Mouse (Mus musculus) embryonic facial prominence, embryonic 15.5 days (tissue): ENCODE data around the gene Abcc5. TPM values are rescaled to one million over a fixed set of nuclear protein-coding genes. Genes with fewer than 3 reads are reported as not detected.

Source experiments
- ATAC-seq: fragments of 200-750 bp; cut with Nextera tagmentation; 2 replicates; pipeline ENCODE4 v1.8.0; 2017; ENCODE audit warnings: low read depth, moderate TSS enrichment; ENCODE audit not compliant: insufficient number of reproducible peaks, low FRiP score, low TSS enrichment
- H3K27ac ChIP-seq: fragments of 300-500 bp; sonication (generic); replicated peaks from 2 replicates; pipeline ENCODE4 v1.5.1; 2015; ENCODE audit warnings: mild to moderate bottlenecking, inconsistent platforms
- H3K27me3 ChIP-seq: fragments of 300-500 bp; sonication (generic); 2 replicates; pipeline ENCODE4 v1.6.1; 2015; ENCODE audit warnings: inconsistent platforms
- H3K36me3 ChIP-seq: fragments of 300-500 bp; sonication (generic); 2 replicates; pipeline ENCODE4 v1.6.1; 2015; ENCODE audit warnings: mild to moderate bottlenecking, inconsistent platforms
- H3K4me1 ChIP-seq: fragments of 300-500 bp; sonication (generic); 2 replicates; pipeline ENCODE4 v1.6.1; 2015; ENCODE audit warnings: inconsistent platforms
- H3K4me2 ChIP-seq: fragments of 300-500 bp; sonication (generic); replicated peaks from 2 replicates; pipeline ENCODE4 v1.6.1; 2015; ENCODE audit warnings: mild to moderate bottlenecking, inconsistent platforms
- H3K4me3 ChIP-seq: fragments of 300-500 bp; sonication (generic); replicated peaks from 2 replicates; pipeline ENCODE4 v1.5.1; 2015; ENCODE audit warnings: mild to moderate bottlenecking, inconsistent platforms
- H3K9ac ChIP-seq: fragments of 300-500 bp; sonication (generic); 2 replicates; pipeline ENCODE4 v1.6.1; 2015; ENCODE audit warnings: inconsistent platforms
- H3K9me3 ChIP-seq: fragments of 300-500 bp; sonication (generic); replicated peaks from 2 replicates; pipeline ENCODE4 v1.6.1; 2016; ENCODE audit warnings: inconsistent platforms
- WGBS: fragments of 180-500 bp; shearing (Covaris S2); methylation state at CpG from one replicate; pipeline ENCODE4 v1.1.7; 2015; 5-methylcytosine and 5-hydroxymethylcytosine counted together
- polyA plus RNA-seq: library from polyadenylated mRNA; unstranded; fragments of >200 nt; fragmentation: Nextera tagmentation; extraction: Ambion mirVana; gene quantifications from 2 replicates; pipeline ENCODE4 v1.2.1, GENCODE M21; 2015

Gene Abcc5
- polyA plus RNA-seq, 1 experiment from 2014 or later, result 67.0 TPM

- Histone ChIP-seq H3K36me3 (peaks cover 14% of the 10 kb centered on the region; the same call in 1 of the 2 replicates), H3K27ac (no peak overlapping the region), H3K4me3 (no peak overlapping the region), H3K9me3 (no peaks in the 10 kb centered on the region), H3K9ac (no peak overlapping the region), H3K27me3 (no peaks in the 10 kb centered on the region), H3K4me2 (no peak overlapping the region), H3K4me1 (peaks cover 16% of the 10 kb centered on the region)
- 82% methylated on average over 6 of the region's 6 CpGs for WGBS
- ATAC-seq, result no peak
Measured at GRCm38 (mm10) chr16:20422938-20423730, 3.1 kb downstream of the Abcc5 start.

GRCm38 (mm10) chr16:20418054-20418453, 8.1 kb downstream of the Abcc5 start:
- Histone ChIP-seq H3K4me2 (no peak overlapping the region), H3K9ac (no peak overlapping the region), H3K9me3 (no peaks in the 10 kb centered on the region), H3K36me3 (peaks cover 14% of the 10 kb centered on the region; the same call in 1 of the 2 replicates), H3K27ac (no peak overlapping the region), H3K4me3 (no peak overlapping the region), H3K4me1 (no peaks in the 10 kb centered on the region), H3K27me3 (no peaks in the 10 kb centered on the region)
- 84% methylated on average over 2 of the region's 2 CpGs for WGBS
- no peak for ATAC-seq

GRCm38 (mm10) chr16:20416262-20416661, 9.9 kb downstream of the Abcc5 start:
- peaks cover 9% of the 10 kb centered on the region; the same call in 1 of the 2 replicates for H3K36me3 ChIP-seq
- H3K27me3 ChIP-seq, result no peaks in the 10 kb centered on the region
- ATAC-seq, result no peak
- H3K9ac ChIP-seq, result no peak overlapping the region
- H3K27ac ChIP-seq, result no peak overlapping the region
- H3K4me2 ChIP-seq, result no peak overlapping the region
- H3K4me3 ChIP-seq, result no peak overlapping the region
- no peaks in the 10 kb centered on the region for H3K4me1 ChIP-seq
- H3K9me3 ChIP-seq, result no peaks in the 10 kb centered on the region
- 95% methylated on average over 2 of the region's 2 CpGs for WGBS

- H3K9me3 ChIP-seq, result no peaks in the 10 kb centered on the region
- WGBS, result 87% methylated on average over 6 of the region's 6 CpGs
- H3K4me2 ChIP-seq, result no peak overlapping the region
- no peak overlapping the region for H3K9ac ChIP-seq
- H3K36me3 ChIP-seq, result peaks cover 5% of the 10 kb centered on the region; the same call in 1 of the 2 replicates
- H3K4me1 ChIP-seq, result no peaks in the 10 kb centered on the region
- H3K4me3 ChIP-seq, result no peak overlapping the region
- no peak overlapping the region for H3K27ac ChIP-seq
- no peak for ATAC-seq
- no peaks in the 10 kb centered on the region for H3K27me3 ChIP-seq
Measured at GRCm38 (mm10) chr16:20415804-20416203, 10.4 kb downstream of the Abcc5 start.

- Histone ChIP-seq H3K9me3 (no peaks in the 10 kb centered on the region), H3K4me3 (no peak overlapping the region), H3K4me2 (no peak overlapping the region), H3K27me3 (no peaks in the 10 kb centered on the region), H3K4me1 (no peaks in the 10 kb centered on the region), H3K36me3 (0 out of 2 replicates have a peak, but pooled peaks cover 2% of the 10 kb centered on the region), H3K27ac (no peak overlapping the region), H3K9ac (no peak overlapping the region)
- WGBS, result 74% methylated on average over 2 of the region's 2 CpGs
- no peak for ATAC-seq
Measured at GRCm38 (mm10) chr16:20415211-20415610, 11.0 kb downstream of the Abcc5 start.

- Histone ChIP-seq H3K4me2 (no peak overlapping the region), H3K36me3 (no peaks in the 10 kb centered on the region), H3K4me1 (no peaks in the 10 kb centered on the region), H3K9ac (no peak overlapping the region), H3K9me3 (no peaks in the 10 kb centered on the region), H3K27ac (no peak overlapping the region), H3K4me3 (no peak overlapping the region), H3K27me3 (no peaks in the 10 kb centered on the region)
- no peak for ATAC-seq
- 80% methylated on average over 2 of the region's 2 CpGs for WGBS
Measured at GRCm38 (mm10) chr16:20413870-20414331, 12.3 kb downstream of the Abcc5 start.

- Histone ChIP-seq H3K27me3 (no peaks in the 10 kb centered on the region), H3K9ac (no peak overlapping the region), H3K9me3 (no peaks in the 10 kb centered on the region), H3K36me3 (no peaks in the 10 kb centered on the region), H3K4me1 (no peaks in the 10 kb centered on the region), H3K4me2 (no peak overlapping the region), H3K27ac (no peak overlapping the region), H3K4me3 (no peak overlapping the region)
- ATAC-seq, result no peak; the same call in 1 of the 2 replicates
- 82% methylated on average over 8 of the region's 8 CpGs for WGBS
Measured at GRCm38 (mm10) chr16:20411958-20412570, 14.1 kb downstream of the Abcc5 start.

GRCm38 (mm10) chr16:20405335-20405734, 20.9 kb downstream of the Abcc5 start:
- no peaks in the 10 kb centered on the region for H3K9me3 ChIP-seq
- WGBS, result 90% methylated on average over 4 of the region's 4 CpGs
- H3K9ac ChIP-seq, result no peak overlapping the region

GRCm38 (mm10) chr16:20403327-20403726, 22.9 kb downstream of the Abcc5 start:
- no peak overlapping the region for H3K4me2 ChIP-seq
- no peak overlapping the region for H3K9ac ChIP-seq
- H3K4me3 ChIP-seq, result no peak overlapping the region
- WGBS, result 91% methylated on average over 2 of the region's 2 CpGs
- H3K27me3 ChIP-seq, result no peaks in the 10 kb centered on the region
- no peaks in the 10 kb centered on the region for H3K4me1 ChIP-seq
- no peak overlapping the region for H3K27ac ChIP-seq
- no peak for ATAC-seq
- peaks cover 48% of the 10 kb centered on the region for H3K36me3 ChIP-seq
- no peaks in the 10 kb centered on the region for H3K9me3 ChIP-seq

More at GRCm38 (mm10) chr16:20405335-20405734, 20.9 kb downstream of the Abcc5 start:
- Histone ChIP-seq H3K36me3 (peaks cover 32% of the 10 kb centered on the region), H3K4me3 (no peak overlapping the region), H3K4me2 (no peak overlapping the region), H3K27ac (no peak overlapping the region), H3K4me1 (no peaks in the 10 kb centered on the region), H3K27me3 (no peaks in the 10 kb centered on the region)
- ATAC-seq, result no peak

- H3K4me1 ChIP-seq, result no peaks in the 10 kb centered on the region
- no peak overlapping the region for H3K4me2 ChIP-seq
- no peak overlapping the region for H3K27ac ChIP-seq
- H3K27me3 ChIP-seq, result no peaks in the 10 kb centered on the region
- ATAC-seq, result no peak
- no peak overlapping the region for H3K4me3 ChIP-seq
- H3K9me3 ChIP-seq, result no peaks in the 10 kb centered on the region
- no peak overlapping the region for H3K9ac ChIP-seq
- WGBS, result 86% methylated on average over 3 of the region's 3 CpGs
- H3K36me3 ChIP-seq, result peaks cover 51% of the 10 kb centered on the region
Measured at GRCm38 (mm10) chr16:20401592-20401991, 24.6 kb downstream of the Abcc5 start.

GRCm38 (mm10) chr16:20400707-20401591, 25.2 kb downstream of the Abcc5 start:
- Histone ChIP-seq H3K36me3 (peaks cover 54% of the 10 kb centered on the region), H3K4me3 (no peak overlapping the region), H3K4me2 (no peak overlapping the region), H3K9me3 (no peaks in the 10 kb centered on the region), H3K27me3 (no peaks in the 10 kb centered on the region), H3K4me1 (no peaks in the 10 kb centered on the region), H3K9ac (no peak overlapping the region), H3K27ac (no peak overlapping the region)
- ATAC-seq, result no peak
- 92% methylated on average over 12 of the region's 12 CpGs for WGBS
